Mouse (Mus musculus): ENCODE results near the gene Suz12. TPM values are rescaled to one million over a fixed set of nuclear protein-coding genes. Genes with fewer than 3 reads are reported as not detected.

Gene Suz12
- total and polyA plus RNA-seq, 2 experiments from 2014 or later = 8.1 to 34.8 TPM

GRCm38 (mm10) chr11:80081786-80082319, 88.9 kb downstream of the Suz12 start:
- Histone ChIP-seq H3K36me3 (ENCODE audit: insufficient read depth) (no peaks in the 10 kb centered on the region), H3K4me1 (ENCODE audit: insufficient read depth) (0 out of 2 replicates have a peak, but pooled peaks cover 5% of the 10 kb centered on the region), H3K4me2 (ENCODE audit: low read depth) (peak overlapping the region; percentile 77), H3K4me3 (ENCODE audit: low read depth, low read length) (no peak overlapping the region), H3K9ac (no peak overlapping the region), H3K27ac (ENCODE audit: low read depth, low read length) (no peak overlapping the region), H3K9me3 (ENCODE audit: low read length) (no peaks in the 10 kb centered on the region), H3K27me3 (ENCODE audit: insufficient read depth, low read length) (no peaks in the 10 kb centered on the region)
- no peak for ATAC-seq
- no peak for TF ChIP-seq CTCF (IDR thresholded peaks at IDR 0.05; ENCODE audit: low read depth)
- 84% methylated on average over 7 of the region's 7 CpGs for WGBS
- DNase-seq = no peak

Other genes with a start within 250 kb of the Suz12 start
- gene Utp6, start 30.7 kb upstream of the Suz12 start, total RNA-seq (2014; rRNA removed) = 30.7 and 37.5 TPM in 2 replicates
- 18.5 and 29.4 TPM in 2 replicates for gene Utp6, start 30.7 kb upstream of the Suz12 start, polyA plus RNA-seq (2015; fragmentation: Nextera tagmentation; extraction: Ambion mirVana)
- 11.2 and 12.0 TPM in 2 replicates for gene Crlf3, start 87.9 kb downstream of the Suz12 start, total RNA-seq (2014; rRNA removed)
- gene Crlf3, start 87.9 kb downstream of the Suz12 start, polyA plus RNA-seq (2015; fragmentation: Nextera tagmentation; extraction: Ambion mirVana) = 9.6 TPM in 2 replicates
- 8.9 and 10.6 TPM in 2 replicates for gene Atad5, start 96.3 kb downstream of the Suz12 start, total RNA-seq (2014; rRNA removed)
- 1.9 and 3.2 TPM in 2 replicates for gene Atad5, start 96.3 kb downstream of the Suz12 start, polyA plus RNA-seq (2015; fragmentation: Nextera tagmentation; extraction: Ambion mirVana)
- gene Tefm, start 149.1 kb downstream of the Suz12 start, total RNA-seq (2014; rRNA removed) = 18.9 and 19.9 TPM in 2 replicates
- 23.7 and 25.6 TPM in 2 replicates for gene Tefm, start 149.1 kb downstream of the Suz12 start, polyA plus RNA-seq (2015; fragmentation: Nextera tagmentation; extraction: Ambion mirVana)
- 3.8 and 4.4 TPM in 2 replicates for gene Adap2, start 161.0 kb downstream of the Suz12 start, total RNA-seq (2014; rRNA removed)
- 2.2 and 3.2 TPM in 2 replicates for gene Adap2, start 161.0 kb downstream of the Suz12 start, polyA plus RNA-seq (2015; fragmentation: Nextera tagmentation; extraction: Ambion mirVana)
- 1.3 and 2.0 TPM in 2 replicates for gene Rnf135, start 190.7 kb downstream of the Suz12 start, total RNA-seq (2014; rRNA removed)
- gene Rnf135, start 190.7 kb downstream of the Suz12 start, polyA plus RNA-seq (2015; fragmentation: Nextera tagmentation; extraction: Ambion mirVana) = 2.2 and 3.1 TPM in 2 replicates
- gene Rhot1, start 215.9 kb downstream of the Suz12 start, total RNA-seq (2014; rRNA removed) = 69.5 and 79.1 TPM in 2 replicates
- 56.0 and 61.0 TPM in 2 replicates for gene Rhot1, start 215.9 kb downstream of the Suz12 start, polyA plus RNA-seq (2015; fragmentation: Nextera tagmentation; extraction: Ambion mirVana)